Mouse (Mus musculus) right cerebral cortex, postnatal 36 days (tissue): ENCODE data around the gene Nkain2.

Experiments
- DNase-seq, 2 experiments: peaks; one replicate each; pipeline ENCODE4 v3.0.0; 2022; ENCODE audit warnings: low spot score in 2 of 2, mixed read lengths in 1 of 2

The Nkain2 gene

DNA sequence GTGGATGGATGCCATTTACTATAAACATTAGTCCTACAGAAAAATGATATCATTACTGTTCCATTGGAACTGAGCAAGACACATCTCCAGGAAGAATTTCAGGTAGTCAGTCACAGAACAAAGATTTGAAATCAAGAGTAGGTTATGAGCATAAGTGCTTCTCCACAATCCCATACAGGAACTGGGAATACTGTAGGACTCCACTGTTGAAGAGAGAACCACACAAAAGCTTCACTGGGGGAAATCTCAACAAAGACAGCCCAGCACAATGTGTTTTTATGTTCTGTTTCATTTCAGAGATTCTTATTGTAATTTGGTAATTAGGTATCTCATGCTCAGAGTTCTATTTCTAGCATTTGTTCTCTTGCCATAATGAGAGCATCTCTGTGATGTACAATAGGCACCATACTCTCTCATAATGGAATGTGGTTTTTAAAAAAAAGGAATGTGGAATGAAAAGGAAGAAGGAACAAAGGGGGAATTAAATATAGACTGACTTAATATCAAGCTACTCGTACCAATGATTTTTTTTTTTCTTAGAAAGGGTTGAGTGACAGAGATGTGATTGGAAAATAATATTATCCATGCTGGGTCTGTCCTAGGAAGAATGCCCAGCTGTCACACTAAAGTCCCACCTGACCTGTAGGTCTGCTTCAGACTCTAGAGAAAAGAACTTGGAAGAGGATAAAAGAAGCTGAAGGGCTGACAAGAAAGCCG, 313.5 kb downstream of the Nkain2 start:
- no peak for DNase-seq

DNA sequence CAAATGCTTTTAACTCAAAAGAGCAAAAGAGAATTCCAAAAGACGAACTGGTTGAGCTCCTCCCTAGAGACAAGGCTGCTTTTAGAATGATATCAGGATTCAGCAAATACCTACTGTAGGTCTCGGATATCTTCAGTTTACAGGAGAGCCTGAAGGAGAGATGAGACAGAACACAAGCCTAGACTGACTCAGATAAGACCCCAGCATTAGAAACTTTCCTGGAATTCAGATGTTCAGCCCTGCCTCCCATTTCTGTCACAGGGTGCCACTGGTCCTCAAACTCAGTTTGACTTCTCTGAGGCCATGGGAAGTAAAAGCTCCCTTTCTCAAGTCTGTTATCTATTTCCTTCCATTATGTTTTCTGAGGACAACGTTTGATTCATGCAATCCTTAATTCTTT, 332.6 kb downstream of the Nkain2 start:
- no peak for DNase-seq

GRCm38 (mm10) chr10:32536057-32536456, 354.2 kb downstream of the Nkain2 start:
- DNase-seq, result no peak

- DNase-seq, result no peak
Observed at GRCm38 (mm10) chr10:32510821-32511220, 379.4 kb downstream of the Nkain2 start.

- no peak for DNase-seq
Observed at GRCm38 (mm10) chr10:32494591-32495182, 395.6 kb downstream of the Nkain2 start.

DNA sequence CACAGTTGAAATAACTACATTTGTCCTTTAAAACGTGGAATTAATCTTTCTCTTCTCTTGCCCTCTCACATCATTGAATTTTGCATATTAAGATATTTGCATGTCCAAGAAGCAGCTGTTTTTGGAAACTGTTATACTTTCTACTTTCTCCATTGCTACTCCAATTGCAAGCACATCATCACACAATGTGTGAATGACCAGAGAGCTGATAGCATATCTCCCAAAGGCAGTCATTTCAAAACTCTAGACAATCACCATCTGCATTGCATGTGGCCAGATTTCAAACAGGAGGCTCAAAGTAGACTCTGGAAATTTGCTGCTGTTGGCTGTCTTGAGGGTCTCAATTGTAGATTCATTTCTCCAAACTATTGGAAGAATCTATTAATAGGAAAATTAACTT, 396.7 kb downstream of the Nkain2 start:
- DNase-seq, result no peak

GRCm38 (mm10) chr10:32462726-32463125, 427.5 kb downstream of the Nkain2 start:
- no peak for DNase-seq

GRCm38 (mm10) chr10:32439932-32440519, 450.2 kb downstream of the Nkain2 start:
- no peak for DNase-seq

- no peak for DNase-seq
Observed at GRCm38 (mm10) chr10:32414228-32414627, 476.0 kb downstream of the Nkain2 start.

DNA sequence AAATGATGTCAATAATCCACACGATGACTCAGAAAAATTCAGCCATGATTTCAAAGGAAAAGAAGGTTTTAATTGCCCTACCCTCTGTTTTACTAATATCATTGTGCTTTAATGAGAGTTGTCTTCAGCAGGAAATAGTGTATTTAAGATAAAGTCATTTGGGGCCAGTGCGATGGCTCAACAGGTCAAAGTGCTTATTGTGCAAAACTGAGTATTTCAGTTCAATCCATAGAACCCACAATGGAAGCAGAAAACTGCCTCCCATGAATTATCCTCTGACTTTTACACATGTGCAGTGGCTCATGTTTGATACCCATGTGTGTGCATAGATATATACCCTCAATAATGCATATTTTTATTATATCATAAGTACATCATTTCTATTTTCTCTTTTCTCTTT, 478.9 kb downstream of the Nkain2 start:
- no peak for DNase-seq

DNA sequence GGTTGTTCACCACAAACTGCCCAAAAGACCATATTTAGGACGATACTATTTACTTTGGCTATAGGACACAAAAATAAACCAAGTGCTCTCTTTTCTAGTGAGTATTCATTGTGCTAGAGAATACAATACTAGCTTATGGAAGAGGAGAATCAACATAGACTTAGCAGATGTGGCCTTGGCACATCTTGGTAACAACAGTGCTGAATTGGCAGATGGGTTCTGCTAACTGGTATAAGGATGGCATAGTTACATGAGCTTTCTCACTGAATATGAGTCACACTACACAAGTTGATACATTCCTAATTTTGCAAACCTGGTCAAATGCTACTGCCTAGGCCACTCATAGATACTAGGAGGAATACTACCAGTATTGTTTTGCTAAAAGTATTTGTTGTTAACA, 489.3 kb downstream of the Nkain2 start:
- DNase-seq, result no peak

GRCm38 (mm10) chr10:32393859-32394521, 496.3 kb downstream of the Nkain2 start:
- DNase-seq, result no peak

GRCm38 (mm10) chr10:32393326-32393725, 496.9 kb downstream of the Nkain2 start:
- no peak for DNase-seq

GRCm38 (mm10) chr10:32312754-32313153, 577.5 kb downstream of the Nkain2 start:
- DNase-seq, result no peak

- no peak for DNase-seq
Observed at GRCm38 (mm10) chr10:32301024-32301597, 589.2 kb downstream of the Nkain2 start.

- no peak for DNase-seq
Observed at GRCm38 (mm10) chr10:32290487-32290886, 599.8 kb downstream of the Nkain2 start.

- DNase-seq, result no peak
Observed at GRCm38 (mm10) chr10:32283690-32284089, 606.6 kb downstream of the Nkain2 start.

- no peak for DNase-seq
Observed at GRCm38 (mm10) chr10:32243266-32243882, 646.9 kb downstream of the Nkain2 start.

GRCm38 (mm10) chr10:32241168-32241567, 649.1 kb downstream of the Nkain2 start:
- DNase-seq, result no peak

DNA sequence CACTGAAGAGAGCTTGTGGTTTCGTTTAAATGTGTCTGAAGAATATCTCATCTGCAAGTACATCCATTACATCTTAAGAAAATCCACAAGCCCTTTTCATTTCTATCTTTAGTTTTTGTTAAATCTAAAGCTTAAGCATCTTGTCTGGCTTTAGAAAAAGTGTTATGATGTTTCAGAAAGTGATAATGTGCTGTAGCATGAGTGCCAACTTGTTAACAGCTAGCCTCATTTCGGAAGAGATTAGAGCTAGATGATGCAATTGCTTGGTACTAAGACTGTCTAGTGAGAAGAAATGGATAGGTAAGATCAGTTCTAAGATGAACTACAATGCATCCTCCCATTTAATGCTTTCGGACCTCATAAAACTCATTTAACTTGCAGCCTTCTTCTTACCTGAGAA, 707.3 kb downstream of the Nkain2 start:
- no peak for DNase-seq

DNA sequence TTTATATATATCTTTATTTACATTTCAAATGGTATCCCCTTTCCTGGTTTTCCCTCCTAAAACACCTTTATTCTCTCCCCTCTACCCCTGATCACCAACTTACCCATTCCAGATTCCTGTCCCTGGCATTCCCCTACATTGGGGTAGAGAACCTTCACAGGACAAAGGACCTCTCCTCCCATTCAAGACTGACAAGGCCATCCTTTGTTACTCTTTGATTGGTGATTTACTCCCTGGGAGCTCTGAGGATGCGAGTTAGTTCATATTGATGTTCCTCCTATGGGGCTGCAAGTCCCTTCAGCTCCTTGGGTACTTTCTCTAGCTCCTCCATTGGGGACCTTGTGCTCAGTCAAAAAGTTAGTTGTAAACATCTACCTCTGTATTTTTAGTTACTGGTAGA, 798.9 kb downstream of the Nkain2 start:
- no peak for DNase-seq

DNA sequence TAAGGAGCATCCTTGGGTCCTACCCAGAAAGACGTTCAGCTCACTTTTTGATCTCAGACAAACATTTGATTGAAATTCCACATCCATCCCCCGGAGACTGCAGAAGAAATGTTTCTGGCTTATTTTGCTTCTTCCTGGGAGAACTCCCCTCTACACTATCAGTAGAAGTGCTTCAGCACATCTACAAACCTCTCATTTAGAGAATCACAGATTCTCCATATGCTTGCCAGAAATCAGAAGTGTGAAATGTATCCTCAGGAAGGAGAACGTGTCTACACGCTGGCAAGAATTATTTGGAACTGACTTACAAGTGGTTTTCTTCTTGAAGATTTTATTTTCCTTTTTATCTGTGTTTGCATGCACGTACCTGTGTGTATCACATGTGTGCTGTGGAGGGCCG, 829.9 kb downstream of the Nkain2 start:
- DNase-seq, result no peak
